Mouse (Mus musculus) cerebellum, postnatal 25 days (tissue): Measurements from ENCODE around the gene Hikeshi.

ENCODE experiments used
- DNase-seq, 2 experiments: peaks; one replicate each; pipeline ENCODE4 v3.0.0; 2021; ENCODE audit warnings: mixed read lengths in 2 of 2

Hikeshi gene

GRCm38 (mm10) chr7:89912356-89912755, 28.6 kb downstream of the Hikeshi start:
- no peak for DNase-seq

- DNase-seq: no peak
Measured at GRCm38 (mm10) chr7:89909711-89910110, 31.3 kb downstream of the Hikeshi start.

GRCm38 (mm10) chr7:89908899-89909621, 31.9 kb downstream of the Hikeshi start:
- no peak for DNase-seq

GRCm38 (mm10) chr7:89908421-89908820, 32.6 kb downstream of the Hikeshi start:
- no peak for DNase-seq

- DNase-seq: peak; percentile 71 to 87
Measured at GRCm38 (mm10) chr7:89907950-89908349, 33.1 kb downstream of the Hikeshi start.

GRCm38 (mm10) chr7:89903442-89904343, 37.3 kb downstream of the Hikeshi start, which contains the start of gene Ccdc81:
Ccdc81 (minus strand) TSS chr7:89903629.
- no peak for DNase-seq

GRCm38 (mm10) chr7:89903007-89903406, 38.0 kb downstream of the Hikeshi start:
- DNase-seq: no peak

- peak in 1 of 2 experiments; percentile 44 for DNase-seq
Measured at GRCm38 (mm10) chr7:89891856-89892255, 49.1 kb downstream of the Hikeshi start.

- DNase-seq: no peak
Measured at GRCm38 (mm10) chr7:89891412-89891811, 49.6 kb downstream of the Hikeshi start.

- no peak for DNase-seq
Measured at GRCm38 (mm10) chr7:89884551-89884950, 56.5 kb downstream of the Hikeshi start.

- no peak for DNase-seq
Measured at GRCm38 (mm10) chr7:89879686-89880085, 61.3 kb downstream of the Hikeshi start.
